Mouse (Mus musculus) lung, postnatal 36 days (tissue): ENCODE results near the gene Tmem236.

Source experiments
- DNase-seq: peaks from one replicate; pipeline ENCODE4 v3.0.0; 2022; ENCODE audit warnings: mixed read lengths

Tmem236 gene

DNA sequence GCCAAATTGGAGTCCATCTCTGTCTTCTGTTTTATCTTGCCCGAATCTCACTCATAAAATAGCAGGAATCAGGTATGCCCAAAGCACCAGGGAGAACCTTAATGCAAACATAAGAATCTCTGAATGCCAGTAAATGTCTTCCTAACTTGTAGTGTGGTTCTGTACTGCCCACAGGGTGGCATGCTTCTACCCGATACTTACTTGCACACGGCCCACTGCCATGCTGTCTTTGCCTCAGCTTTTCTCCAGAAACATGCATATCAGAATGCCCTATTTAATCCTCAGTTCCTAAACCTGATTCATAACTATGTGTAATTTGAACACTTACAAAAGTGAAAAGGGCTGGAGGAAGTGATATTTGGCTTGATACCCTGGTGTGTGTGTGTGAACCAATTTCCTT lies 77.6 kb downstream of the Tmem236 start:
- no peak for DNase-seq

DNA sequence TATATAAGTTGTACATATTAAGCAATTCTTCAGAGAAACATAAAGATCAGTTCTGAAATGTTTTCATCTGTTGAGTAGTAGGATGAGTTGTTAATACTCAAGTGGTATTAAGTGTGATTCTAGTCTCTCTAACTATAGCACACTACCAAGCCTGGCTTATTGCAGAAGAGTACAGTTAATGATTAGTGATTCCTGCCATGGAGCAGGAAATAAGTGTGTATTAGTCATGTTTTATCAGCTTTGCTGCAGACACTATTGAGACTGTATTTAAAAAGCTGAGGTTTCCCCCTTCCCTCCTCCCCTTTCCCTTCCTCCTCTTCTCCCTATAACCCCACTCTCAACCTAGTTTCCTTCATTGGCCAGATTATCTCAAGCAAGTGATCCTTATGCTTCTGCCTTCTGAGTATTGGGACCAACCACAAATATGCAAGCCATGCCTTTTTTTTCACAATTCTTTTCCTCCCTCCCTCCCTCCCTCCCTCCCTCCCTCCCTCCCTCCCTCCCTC lies 84.1 kb downstream of the Tmem236 start:
- DNase-seq: no peak

DNA sequence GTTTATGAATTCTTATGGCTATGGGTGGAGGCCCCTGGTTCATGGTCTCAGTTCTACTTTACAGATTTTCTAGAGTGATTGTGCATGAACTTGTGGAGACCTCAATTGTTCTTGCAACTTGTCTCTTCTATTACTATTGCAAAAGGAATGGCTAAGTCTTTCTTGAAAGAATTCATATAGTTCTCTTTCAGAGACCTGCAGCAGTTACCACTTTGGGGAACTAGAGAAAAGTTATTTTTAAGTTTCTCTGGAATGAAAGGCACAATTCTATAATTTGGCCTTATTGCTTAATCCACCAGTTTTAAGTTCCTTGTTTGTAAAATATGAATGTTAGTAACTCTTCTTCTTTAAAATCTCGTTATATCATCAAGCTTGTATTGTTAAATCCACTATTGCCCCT lies 87.8 kb downstream of the Tmem236 start:
- no peak for DNase-seq

DNA sequence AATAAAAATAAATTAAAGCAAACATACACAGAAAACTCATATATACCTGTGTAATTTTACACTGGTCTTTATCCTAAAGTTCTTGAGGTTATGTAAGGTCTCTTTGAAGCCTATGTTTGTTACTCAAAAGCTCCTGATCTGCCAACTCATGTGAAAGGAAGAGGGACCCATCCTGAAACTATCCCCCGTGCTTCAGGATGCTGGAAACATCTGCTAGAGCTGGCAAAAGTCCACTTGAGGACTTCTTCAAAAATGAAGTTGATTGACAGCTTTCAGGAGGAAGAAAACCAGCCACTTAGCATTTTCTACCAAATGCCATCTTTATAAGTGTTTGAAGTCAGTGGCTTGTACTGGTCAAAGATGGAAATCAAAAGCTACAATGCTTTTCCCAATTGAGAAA lies 94.8 kb downstream of the Tmem236 start:
- DNase-seq: no peak
